Mouse (Mus musculus) midbrain, embryonic 11.5 days (tissue): ENCODE measurements around the gene Cfap97. TPM values are rescaled to one million over a fixed set of nuclear protein-coding genes. Genes with fewer than 3 reads are reported as not detected.
"Not testable (repeated sequence)": the region's sequence is repeated elsewhere in the genome, so short reads cannot be mapped to it uniquely, and the experiment has no call there.

Experiments
- ATAC-seq: fragments of 200-750 bp; cut with Nextera tagmentation; 2 replicates; pipeline ENCODE4 v1.8.0; 2017; ENCODE audit warnings: moderate TSS enrichment, moderate library complexity; ENCODE audit not compliant: low FRiP score
- DNase-seq: peaks from one replicate; pipeline ENCODE4 v3.0.0; 2015; ENCODE audit warnings: low spot score; ENCODE audit errors: missing footprints
- H3K27ac ChIP-seq: fragments of 300-500 bp; sonication (generic); 2 replicates; pipeline ENCODE4 v1.5.1; 2014; ENCODE audit warnings: low read depth, low read length
- H3K27me3 ChIP-seq: fragments of 300-500 bp; sonication (generic); 2 replicates; pipeline ENCODE4 v1.6.1; 2014; ENCODE audit warnings: mild to moderate bottlenecking, low read length, moderate library complexity, mixed read lengths; ENCODE audit not compliant: control insufficient read depth, insufficient read depth
- H3K36me3 ChIP-seq: fragments of 300-500 bp; sonication (generic); 2 replicates; pipeline ENCODE4 v1.6.1; 2014; ENCODE audit warnings: mild to moderate bottlenecking, low read length, moderate library complexity, mixed read lengths; ENCODE audit not compliant: control insufficient read depth, insufficient read depth
- H3K4me1 ChIP-seq: fragments of 300-500 bp; sonication (generic); 2 replicates; pipeline ENCODE4 v1.6.1; 2014; ENCODE audit warnings: low read length; ENCODE audit not compliant: control insufficient read depth, insufficient read depth
- H3K4me2 ChIP-seq: fragments of 300-500 bp; sonication (generic); 2 replicates; pipeline ENCODE4 v1.6.1; 2014; ENCODE audit warnings: mild to moderate bottlenecking, moderate library complexity
- H3K4me3 ChIP-seq: fragments of 300-500 bp; sonication (generic); 2 replicates; pipeline ENCODE4 v1.5.1; 2014; ENCODE audit warnings: low read depth, low read length
- H3K9ac ChIP-seq: fragments of 300-500 bp; sonication (generic); 2 replicates; pipeline ENCODE4 v1.6.1; 2014; ENCODE audit warnings: low read length
- H3K9me3 ChIP-seq: fragments of 300-500 bp; sonication (generic); 2 replicates; pipeline ENCODE4 v1.6.1; 2016; ENCODE audit warnings: low read length; ENCODE audit not compliant: control insufficient read depth
- WGBS: fragments of 180-500 bp; shearing (Covaris S2); extraction: QIAGEN DNeasy Blood & Tissue Kit; methylation state at CpG from one replicate; pipeline ENCODE4 v1.1.7; 2014; 5-methylcytosine and 5-hydroxymethylcytosine counted together
- polyA plus RNA-seq: library from polyadenylated mRNA; unstranded; fragments of >200 nt; fragmentation: Nextera tagmentation; extraction: Ambion mirVana; gene quantifications from 2 replicates; pipeline ENCODE4 v1.2.1, GENCODE M21; 2014

The Cfap97 gene
- 21.7 and 21.8 TPM in 2 replicates for polyA plus RNA-seq

GRCm38 (mm10) chr8:46151202-46152062 lies at the start of gene Cfap97:
Gene Cfap97 (plus strand): TSS chr8:46151771.
- ATAC-seq (peak; percentile 88), DNase-seq (peak; percentile 96)
- Histone ChIP-seq H3K4me1 (peaks cover 9% of the 10 kb centered on the region), H3K36me3 (no peaks in the 10 kb centered on the region), H3K27ac (no peak within 1 kb of the TSS), H3K4me2 (peak within 1 kb of the TSS; percentile 92), H3K9me3 (no peaks in the 10 kb centered on the region), H3K4me3 (peak within 1 kb of the TSS; percentile 89), H3K9ac (peak within 1 kb of the TSS; percentile 79), H3K27me3 (peaks cover 9% of the 10 kb centered on the region)
- 2% methylated on average over 68 of the region's 75 CpGs for WGBS

- Histone ChIP-seq H3K9me3 (peaks cover 3% of the 10 kb centered on the region; the same call in 1 of the 2 replicates), H3K36me3 (peaks cover 11% of the 10 kb centered on the region; the same call in 1 of the 2 replicates), H3K27ac (no peak overlapping the region), H3K4me3 (no peak overlapping the region), H3K4me1 (no peaks in the 10 kb centered on the region), H3K27me3 (no peaks in the 10 kb centered on the region), H3K9ac (no peak overlapping the region), H3K4me2 (no peak overlapping the region)
- WGBS: 94% methylated on average over 11 of the region's 11 CpGs
- no peak for DNase-seq
- no peak for ATAC-seq
These were observed 48.1 kb upstream of the Cfap97 start for GRCm38 (mm10) chr8:46103434-46103833.

GRCm38 (mm10) chr8:46107690-46108089 lies 43.9 kb upstream of the Cfap97 start:
- Histone ChIP-seq H3K4me3 (no peak overlapping the region), H3K36me3 (no peaks in the 10 kb centered on the region), H3K27me3 (no peaks in the 10 kb centered on the region), H3K4me2 (no peak overlapping the region), H3K9me3 (no peaks in the 10 kb centered on the region), H3K9ac (no peak overlapping the region), H3K4me1 (no peaks in the 10 kb centered on the region), H3K27ac (no peak overlapping the region)
- ATAC-seq: no peak
- DNase-seq: no peak

GRCm38 (mm10) chr8:46113421-46114170 lies 38.0 kb upstream of the Cfap97 start:
- not testable (repeated sequence) for DNase-seq, ATAC-seq, H3K27ac ChIP-seq, H3K4me1 ChIP-seq, H3K4me3 ChIP-seq, H3K4me2 ChIP-seq, H3K36me3 ChIP-seq, H3K9me3 ChIP-seq, H3K9ac ChIP-seq, H3K27me3 ChIP-seq

- H3K9me3 ChIP-seq: no peaks in the 10 kb centered on the region
- no peak overlapping the region for H3K9ac ChIP-seq
- H3K4me3 ChIP-seq: no peak overlapping the region
- WGBS: 91% methylated on average over 3 of the region's 3 CpGs
- no peaks in the 10 kb centered on the region for H3K4me1 ChIP-seq
- no peak overlapping the region for H3K27ac ChIP-seq
- ATAC-seq (no peak), DNase-seq (no peak)
- no peaks in the 10 kb centered on the region for H3K27me3 ChIP-seq
- H3K36me3 ChIP-seq: no peaks in the 10 kb centered on the region; the same call in 1 of the 2 replicates
- H3K4me2 ChIP-seq: no peak overlapping the region
These were observed 34.4 kb upstream of the Cfap97 start for GRCm38 (mm10) chr8:46117172-46117571.

- ATAC-seq: no peak
- no peaks in the 10 kb centered on the region for H3K9me3 ChIP-seq
These were observed 32.4 kb upstream of the Cfap97 start for GRCm38 (mm10) chr8:46119176-46119575.

GRCm38 (mm10) chr8:46122498-46122897 lies 29.1 kb upstream of the Cfap97 start:
- H3K9ac ChIP-seq: no peak overlapping the region
- H3K4me3 ChIP-seq: no peak overlapping the region
- no peaks in the 10 kb centered on the region for H3K36me3 ChIP-seq
- H3K4me2 ChIP-seq: no peak overlapping the region
- no peaks in the 10 kb centered on the region for H3K9me3 ChIP-seq
- no peaks in the 10 kb centered on the region for H3K4me1 ChIP-seq
- no peaks in the 10 kb centered on the region for H3K27me3 ChIP-seq
- ATAC-seq (no peak), DNase-seq (no peak)
- H3K27ac ChIP-seq: no peak overlapping the region
- 96% methylated on average over 2 of the region's 2 CpGs for WGBS

More at GRCm38 (mm10) chr8:46119176-46119575, 32.4 kb upstream of the Cfap97 start:
- 93% methylated on average over 3 of the region's 3 CpGs for WGBS
- Histone ChIP-seq H3K4me2 (no peak overlapping the region), H3K27me3 (no peaks in the 10 kb centered on the region), H3K9ac (no peak overlapping the region), H3K4me3 (no peak overlapping the region), H3K27ac (no peak overlapping the region), H3K36me3 (no peaks in the 10 kb centered on the region; the same call in 1 of the 2 replicates), H3K4me1 (no peaks in the 10 kb centered on the region)
- DNase-seq: no peak

GRCm38 (mm10) chr8:46130426-46130825 lies 21.1 kb upstream of the Cfap97 start:
- Histone ChIP-seq H3K27ac (no peak overlapping the region), H3K4me1 (no peaks in the 10 kb centered on the region), H3K4me3 (no peak overlapping the region), H3K27me3 (no peaks in the 10 kb centered on the region), H3K9me3 (no peaks in the 10 kb centered on the region; the same call in 1 of the 2 replicates), H3K4me2 (no peak overlapping the region), H3K36me3 (no peaks in the 10 kb centered on the region; the same call in 1 of the 2 replicates), H3K9ac (no peak overlapping the region)
- DNase-seq (no peak), ATAC-seq (no peak)
- WGBS: 85% methylated on average over 2 of the region's 2 CpGs

GRCm38 (mm10) chr8:46135546-46135945 lies 16.0 kb upstream of the Cfap97 start:
- not testable (repeated sequence) for H3K9me3 ChIP-seq, ATAC-seq, DNase-seq, H3K4me1 ChIP-seq, H3K27ac ChIP-seq, H3K36me3 ChIP-seq, H3K4me3 ChIP-seq, H3K4me2 ChIP-seq, H3K9ac ChIP-seq, H3K27me3 ChIP-seq
- 89% methylated on average over 2 of the region's 2 CpGs for WGBS
